Mouse (Mus musculus) lung, postnatal 14 days (tissue): ENCODE measurements around the gene Habp2.

Experiments
- DNase-seq: peaks from one replicate; pipeline ENCODE4 v3.0.0; 2021

Habp2 gene

DNA sequence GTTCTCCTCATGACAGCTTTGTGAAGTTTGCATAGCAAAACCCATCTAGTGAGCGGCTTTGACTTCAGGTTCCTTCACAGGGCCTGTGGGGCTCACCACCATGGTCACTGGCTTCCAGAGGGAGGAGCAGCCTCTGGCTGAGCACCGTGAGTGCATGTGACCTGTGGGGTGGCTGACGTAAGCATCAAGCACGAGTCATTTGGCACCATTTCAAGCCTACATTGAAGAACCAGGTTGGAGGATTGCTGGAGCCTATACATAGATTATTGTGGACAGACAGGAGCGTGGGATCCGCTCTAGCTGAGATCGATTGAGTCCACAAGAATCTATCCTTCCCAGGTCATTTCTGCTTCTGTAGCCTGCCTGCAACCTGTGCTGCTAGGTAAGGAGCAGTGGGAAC is at the start of gene Habp2:
Gene Habp2 (plus strand): TSS at position 272 of the 400 bp plus-strand sequence.
- no peak for DNase-seq

DNA sequence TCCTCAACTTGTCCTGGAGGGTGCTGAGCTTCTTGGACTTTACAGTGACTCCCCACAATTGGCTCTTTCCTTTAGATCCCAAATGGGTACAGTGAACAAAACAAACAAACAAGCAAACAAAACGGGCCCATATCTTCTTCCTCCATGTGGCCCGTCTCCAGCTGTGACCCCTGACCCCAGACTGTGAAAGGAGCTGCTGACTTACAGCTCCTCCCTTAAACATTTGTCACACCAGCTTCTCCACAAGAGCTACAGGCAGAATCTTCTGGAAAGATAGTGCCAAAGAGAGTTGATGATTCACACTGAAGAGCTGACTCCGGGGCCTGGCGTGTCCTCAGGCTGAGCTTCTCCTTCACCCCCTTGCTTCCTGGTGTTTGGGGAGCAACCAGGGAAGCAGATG is 48.4 kb upstream of the Habp2 start:
- DNase-seq: peak; percentile 54

DNA sequence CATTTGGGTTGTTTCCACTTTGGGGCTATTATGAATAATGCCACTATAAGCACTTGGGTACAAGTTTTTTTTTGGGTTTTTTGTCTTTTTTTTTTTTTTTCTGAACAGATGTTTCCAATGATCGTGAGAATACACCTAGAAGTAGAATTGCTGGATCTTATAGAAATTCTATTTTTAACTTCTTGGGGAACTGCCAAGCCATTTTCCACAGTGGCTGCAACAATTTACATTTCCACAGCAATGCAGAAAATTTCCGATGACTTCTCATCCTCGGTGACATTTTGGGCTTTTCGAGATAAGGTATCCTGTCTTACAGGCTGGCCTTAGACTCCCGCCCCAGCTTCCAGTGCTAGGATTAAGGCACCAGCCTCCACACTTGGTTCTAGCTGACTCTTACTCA is 41.7 kb upstream of the Habp2 start:
- DNase-seq: no peak

DNA sequence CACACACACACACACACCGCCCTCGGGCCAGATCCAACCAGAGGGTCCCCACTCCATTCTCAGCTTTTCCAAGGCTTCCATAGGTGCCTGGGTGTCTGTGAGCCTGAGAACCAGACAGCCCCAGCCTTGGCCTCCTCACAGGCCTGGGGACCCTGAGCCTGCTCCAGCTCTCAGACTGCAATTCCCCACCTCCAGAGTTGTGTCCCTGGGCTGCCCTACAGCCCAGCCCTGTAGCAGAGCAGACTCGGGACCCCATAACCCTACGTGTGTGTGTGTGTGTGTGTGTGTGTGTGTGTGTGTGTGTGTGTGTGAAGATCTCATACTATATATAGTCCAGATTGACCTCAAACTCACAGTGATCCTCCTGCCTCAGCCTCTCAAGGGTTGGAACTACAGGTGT is 34.1 kb upstream of the Habp2 start:
- DNase-seq: no peak

DNA sequence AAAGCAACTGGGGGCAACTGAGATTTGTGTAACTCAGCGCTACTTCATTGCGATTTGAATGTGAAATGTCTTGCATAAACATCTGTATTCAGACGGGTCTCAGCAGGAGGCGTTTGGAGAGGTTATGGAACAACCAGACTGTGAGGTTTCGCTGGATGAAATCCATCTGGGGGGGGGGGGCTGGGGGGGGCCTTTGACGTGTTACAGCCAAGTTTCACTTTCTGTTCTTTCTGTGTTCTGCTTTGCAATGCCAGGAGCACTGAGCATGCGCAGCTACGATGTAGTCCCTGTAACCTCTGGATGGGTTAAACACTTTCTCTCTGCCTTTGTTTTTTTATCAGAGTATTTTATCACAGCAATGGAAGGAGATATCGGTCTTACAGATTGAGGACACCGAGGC is 33.7 kb upstream of the Habp2 start:
- peak; percentile 23 for DNase-seq

DNA sequence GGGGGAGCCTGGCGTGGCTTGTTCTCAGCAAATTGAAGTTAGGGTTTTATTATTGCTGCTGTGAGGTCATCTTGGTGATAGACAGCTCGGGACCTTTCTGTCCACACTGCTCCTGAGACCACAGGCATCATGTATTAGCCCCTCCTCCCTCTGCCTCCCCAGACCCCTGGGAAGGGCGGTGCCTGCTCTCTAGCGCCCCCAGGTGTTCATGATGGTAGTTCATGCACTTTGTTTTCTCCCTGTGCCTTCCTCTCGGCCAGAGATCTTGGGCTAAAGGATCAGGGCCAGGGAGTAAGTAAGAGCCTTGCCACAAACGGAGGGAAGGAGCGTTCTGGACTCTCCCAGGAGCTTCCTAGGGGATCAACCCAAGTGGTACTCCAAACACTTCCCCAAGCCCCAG is 32.2 kb upstream of the Habp2 start:
- DNase-seq: peak; percentile 16

DNA sequence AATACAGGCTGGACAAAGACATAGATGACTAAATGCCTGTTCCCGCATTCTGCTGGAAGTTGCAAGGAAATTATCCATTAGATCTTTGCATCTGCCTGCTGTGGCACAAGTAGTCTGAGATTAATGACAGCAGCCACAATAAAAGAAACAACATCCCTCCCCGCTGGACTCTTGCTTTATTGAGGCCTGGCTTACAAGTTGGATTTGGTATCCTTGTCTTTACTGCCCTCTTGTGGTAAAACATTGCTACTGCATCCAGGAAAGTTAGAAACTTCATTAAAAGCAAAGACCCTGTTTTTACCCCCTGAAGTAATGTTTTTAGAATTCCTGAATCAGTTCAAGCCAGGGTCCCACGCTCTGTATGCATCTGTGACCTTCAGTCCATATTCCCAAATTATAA is 31.4 kb upstream of the Habp2 start:
- peak; percentile 46 for DNase-seq

DNA sequence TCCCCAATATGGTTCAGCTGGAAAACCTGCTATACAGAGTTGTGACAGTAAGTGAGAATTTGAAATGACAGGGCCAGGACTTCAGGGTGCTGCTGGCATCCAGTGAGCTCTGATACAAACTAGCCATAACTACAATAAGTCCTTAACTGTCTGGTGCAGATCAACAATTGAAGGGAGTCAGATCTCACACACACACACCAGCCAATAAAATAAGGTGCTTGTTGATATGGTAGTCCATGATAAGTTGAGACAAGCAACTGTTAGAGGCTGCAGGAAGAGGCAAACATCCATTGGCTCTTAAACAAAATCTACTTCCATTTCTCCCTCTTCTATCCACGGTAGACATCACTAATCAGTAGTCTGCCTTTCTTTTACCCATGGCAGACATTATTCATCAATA is 30.7 kb upstream of the Habp2 start:
- no peak for DNase-seq

DNA sequence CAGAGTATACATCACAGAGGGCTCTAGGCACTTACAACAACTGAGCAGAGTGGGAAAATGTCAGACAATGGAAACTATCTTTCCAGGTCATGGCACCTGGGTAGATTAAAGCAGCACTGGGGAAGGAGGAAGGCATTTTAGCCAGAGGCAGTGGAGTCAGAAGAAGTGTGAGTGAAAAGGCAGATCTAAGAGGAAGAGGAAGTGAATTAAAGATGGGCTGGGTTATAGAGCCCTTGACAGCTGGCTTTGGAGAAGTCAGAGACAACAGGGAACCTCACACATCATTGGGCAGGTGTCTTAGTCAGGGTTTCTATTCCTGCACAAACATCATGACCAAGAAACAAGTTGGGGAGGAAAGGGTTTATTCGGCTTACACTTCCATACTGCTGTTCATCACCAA is 30.2 kb upstream of the Habp2 start:
- DNase-seq: no peak

DNA sequence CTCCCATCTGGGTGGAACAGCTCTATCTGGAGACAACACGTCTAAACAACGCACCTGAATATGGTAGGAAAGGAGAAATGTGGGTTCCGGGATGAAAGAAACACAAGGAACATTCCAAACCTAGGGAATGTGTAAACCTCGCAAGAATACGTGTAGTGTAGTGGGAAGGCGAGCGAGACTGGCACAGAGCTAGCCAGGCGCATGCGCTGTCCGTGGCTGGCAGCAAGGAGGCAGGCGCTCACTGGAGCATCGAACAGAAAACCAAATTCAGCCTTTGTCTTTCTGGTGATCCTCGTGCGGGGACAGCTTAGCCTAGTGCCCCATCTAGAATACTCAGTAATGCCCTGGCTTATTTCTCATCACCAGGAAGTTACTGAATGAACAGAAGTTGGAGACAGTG is 23.2 kb upstream of the Habp2 start:
- no peak for DNase-seq

DNA sequence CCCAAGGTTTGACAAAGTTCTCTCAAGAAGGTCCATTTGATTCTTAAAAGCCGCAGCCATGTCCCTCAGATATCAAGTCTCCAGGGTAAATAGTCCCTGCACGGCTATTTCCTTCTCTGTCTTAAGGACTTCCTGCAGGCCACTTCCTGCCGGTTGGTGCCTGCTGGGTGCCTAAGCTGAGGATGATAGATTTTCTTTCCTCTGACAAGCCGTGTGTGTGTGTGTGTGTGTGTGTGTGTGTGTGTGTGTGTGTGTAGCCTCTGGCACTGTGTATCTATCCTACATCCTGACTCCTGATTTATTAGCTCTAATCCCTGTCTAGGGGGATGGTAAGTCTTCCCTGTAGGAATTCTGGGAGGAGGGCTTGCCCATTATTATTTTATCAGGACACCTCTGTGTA is 22.8 kb upstream of the Habp2 start:
- DNase-seq: peak; percentile 39

DNA sequence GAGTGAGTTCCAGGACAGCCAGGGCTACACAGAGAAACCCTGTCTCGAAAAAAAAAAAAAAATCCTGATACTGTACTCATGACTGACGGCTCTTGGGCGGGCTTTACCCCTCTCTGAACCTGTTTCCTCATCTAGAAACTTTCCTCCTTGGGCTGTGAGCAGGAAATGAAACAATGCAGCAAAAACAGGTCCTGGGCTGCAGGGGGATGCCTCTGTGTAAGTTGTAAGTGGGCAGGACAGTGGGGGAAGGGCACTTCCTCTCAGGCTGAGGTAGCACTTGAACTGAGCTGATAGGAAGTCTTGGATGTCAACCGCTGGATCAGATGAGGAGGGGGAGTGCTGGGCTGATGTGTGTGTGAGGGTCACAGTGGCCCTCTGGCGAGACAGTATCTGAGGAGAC is 21.8 kb upstream of the Habp2 start:
- DNase-seq: no peak

DNA sequence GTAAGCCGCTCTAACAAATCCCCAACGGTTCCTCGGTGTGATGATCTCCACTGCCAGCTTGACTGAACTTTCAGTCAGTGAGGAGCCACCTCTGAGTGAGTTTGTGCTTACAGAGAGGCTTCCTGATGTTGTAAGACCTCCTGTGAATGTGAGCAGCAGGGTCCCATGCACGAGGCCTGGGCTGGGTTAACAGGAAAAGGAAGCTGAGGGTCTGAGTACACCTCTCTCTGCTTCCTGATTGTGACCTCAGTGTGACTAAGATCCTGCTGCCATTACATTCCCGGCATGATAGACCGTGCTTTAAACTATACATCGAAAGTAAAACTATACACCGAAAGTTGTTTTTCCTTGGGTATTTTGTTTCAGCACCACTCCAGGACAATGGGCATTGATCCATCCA is 14.9 kb upstream of the Habp2 start:
- DNase-seq: no peak

DNA sequence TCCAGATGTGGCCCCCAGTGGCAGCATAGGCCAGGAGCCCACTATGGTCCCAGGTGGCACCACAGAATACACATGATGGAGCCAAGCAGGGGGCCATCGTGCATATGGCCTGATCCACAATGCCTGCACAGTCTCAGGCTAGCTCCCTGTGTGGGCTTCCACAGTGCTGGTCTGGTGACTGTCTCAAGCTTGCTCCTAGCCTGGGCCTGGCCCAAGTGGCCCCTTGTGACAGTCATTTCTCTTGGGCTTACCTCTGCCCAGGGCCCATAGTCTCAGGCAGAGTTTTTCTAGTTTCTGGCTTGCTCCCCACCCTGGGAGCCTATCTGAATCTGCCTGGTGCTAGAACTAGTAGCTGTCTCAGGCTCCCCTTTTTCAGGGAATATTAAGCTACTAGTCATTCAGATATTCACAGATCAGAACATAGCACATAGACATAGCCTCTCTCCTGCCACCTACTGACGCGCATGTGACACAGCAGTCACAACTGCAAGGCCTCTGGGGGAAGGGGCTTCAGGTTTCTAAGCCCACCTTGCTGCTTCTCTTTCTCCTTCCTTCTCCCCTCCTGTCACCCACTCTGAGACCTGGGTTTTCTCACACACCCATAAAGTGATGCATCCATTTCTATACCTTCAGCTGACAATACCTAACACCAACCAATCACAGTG is 9.7 kb upstream of the Habp2 start:
- no peak for DNase-seq

DNA sequence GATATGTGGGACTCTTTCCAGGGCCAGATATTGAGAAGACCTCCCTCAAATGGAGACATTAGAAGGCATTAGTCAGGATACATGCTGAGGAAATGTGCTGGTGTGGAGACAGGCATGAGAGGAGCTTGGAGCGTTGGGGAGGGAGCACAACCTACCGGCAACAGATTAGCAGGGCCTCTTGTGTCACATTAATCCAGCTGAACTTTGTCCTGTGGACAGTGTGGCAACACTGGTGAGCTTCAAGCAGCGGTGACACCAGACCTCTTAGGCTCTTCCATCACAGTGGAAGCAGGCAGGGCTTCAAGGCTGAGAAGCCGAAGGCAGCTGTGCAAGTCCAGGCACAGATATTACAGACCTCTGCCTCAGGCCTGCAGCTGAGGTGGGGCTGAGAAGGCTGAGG is 9.0 kb upstream of the Habp2 start:
- DNase-seq: no peak

DNA sequence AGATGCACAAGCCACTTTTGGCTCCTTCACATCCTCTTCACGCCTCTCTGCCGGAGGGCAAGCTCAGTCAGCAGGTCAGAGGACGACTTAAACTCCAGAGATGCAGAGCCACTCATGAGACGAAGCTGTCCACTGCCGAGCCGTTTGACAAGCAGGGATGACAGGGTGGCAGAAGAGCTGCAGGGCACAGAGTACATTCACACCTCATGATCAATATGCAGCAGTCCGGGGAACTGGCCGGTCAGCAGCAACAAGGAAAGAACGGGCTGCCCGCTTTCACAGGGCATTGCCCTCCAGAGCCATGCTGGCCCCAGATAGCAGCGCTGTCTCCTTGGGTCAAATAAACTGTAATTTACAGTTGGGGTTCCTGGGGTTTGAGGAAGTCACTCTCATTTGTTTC is 8.6 kb upstream of the Habp2 start:
- no peak for DNase-seq

DNA sequence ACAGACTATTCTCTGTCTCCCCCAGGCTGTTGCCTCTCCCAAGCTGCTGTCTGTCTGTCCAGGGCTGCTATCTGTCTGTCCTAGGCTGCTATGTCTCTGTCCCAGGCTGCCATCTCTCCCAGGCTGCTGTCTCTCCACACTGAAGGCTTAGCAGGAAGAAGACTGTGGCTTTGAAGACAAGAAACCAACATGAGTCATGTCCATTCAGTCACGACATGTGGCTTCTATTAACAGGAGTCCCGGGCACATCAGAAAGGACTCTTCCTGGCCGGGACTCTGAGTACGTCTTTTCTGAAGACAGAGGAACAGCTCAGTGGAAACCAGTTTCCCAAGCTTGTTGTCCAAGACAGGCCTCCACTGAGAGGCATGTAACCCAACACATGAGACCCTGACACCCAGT is 1.7 kb upstream of the Habp2 start:
- no peak for DNase-seq

DNA sequence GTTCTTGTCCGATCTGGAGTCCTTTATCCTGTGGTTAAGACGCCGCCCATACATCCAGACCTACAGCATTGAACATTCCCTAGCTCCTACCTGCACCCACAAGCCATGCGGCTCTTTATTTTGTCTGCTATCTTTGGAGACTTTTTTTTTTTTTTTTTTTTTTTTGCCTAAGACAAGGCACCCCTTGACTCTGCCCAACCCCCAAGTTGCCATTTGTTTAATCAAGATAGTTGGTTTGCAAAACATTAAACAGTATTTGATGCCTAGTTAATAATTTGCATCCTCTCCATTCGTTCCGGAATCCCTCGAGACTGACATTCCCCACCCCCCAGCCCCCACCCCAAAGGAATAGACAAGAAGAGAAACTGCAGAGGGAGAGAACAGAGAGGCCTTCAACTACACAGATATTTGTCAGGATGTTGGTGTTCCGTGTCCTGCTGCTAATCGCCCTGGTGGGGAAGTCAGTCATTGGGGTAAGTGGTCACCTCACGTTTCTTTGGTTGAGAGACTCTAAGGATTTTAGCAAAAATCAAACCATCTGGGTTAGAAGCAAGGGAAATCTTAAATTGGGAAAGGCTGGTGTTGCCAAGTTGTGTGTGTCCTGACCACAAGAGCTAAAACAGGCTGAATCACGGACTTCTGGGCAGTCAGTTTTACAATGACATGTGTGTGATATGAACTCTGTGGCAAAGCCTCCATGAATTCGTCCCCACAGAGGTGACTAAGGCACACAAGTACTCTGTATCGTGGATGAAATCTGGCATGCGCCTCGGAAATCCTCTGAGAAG is 837 bp downstream of the Habp2 start:
- DNase-seq: no peak

DNA sequence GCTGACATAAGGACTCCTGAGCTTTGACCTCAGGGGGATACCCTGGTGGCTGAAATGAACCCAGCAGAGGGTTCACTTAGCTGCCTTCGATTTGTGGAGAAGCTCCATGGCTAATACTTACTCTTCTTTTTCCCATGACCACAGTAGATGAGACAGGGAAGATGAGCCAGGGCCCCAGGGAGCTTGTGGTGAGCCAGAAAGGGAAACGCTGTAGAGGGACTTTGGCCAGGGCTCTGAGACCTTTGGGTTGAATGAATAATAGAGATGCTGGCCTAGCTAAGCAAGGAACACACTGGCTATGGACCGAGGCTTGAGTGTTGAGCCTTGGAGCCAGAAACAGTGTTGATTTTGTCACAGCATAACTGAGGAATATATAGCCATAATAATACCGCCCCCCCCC is 1.5 kb downstream of the Habp2 start:
- no peak for DNase-seq

DNA sequence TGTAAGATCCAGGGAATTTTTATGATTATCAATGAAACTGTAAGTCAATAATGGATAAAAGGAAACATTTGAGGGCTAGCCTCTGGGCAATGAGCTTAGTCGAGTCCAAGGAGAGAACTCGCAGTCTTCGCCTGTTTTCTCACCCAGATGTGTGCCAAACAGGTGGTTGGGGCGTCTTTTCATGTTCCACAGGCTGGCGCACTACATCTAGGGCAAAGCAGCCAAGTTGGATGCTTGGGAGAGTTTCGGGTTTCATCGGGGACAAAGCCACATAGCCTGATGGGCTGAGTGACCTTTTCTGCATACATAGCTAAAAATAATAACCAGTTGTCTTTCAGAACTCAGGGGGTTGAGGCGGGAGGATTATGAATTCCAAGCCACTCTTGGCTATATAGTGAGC is 2.7 kb downstream of the Habp2 start:
- no peak for DNase-seq

DNA sequence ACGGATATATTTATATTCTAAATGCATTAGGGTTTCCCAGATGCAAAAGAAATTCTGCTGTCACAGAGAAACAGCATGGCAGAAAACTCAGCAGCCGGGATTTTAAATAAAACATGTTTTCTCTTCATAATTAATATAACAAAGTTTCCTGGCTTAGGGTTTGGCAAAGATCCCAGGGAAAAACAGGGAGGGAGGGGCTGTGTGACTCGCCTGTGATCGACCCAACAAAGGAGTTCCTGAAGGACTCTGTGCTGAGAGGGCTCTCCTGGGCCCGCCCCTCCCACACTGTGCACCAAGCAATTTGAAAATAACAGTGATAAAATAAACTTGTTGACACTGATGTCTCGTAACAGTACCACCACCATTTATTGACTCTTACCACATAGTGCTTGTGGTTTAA is 5.0 kb downstream of the Habp2 start:
- DNase-seq: no peak

DNA sequence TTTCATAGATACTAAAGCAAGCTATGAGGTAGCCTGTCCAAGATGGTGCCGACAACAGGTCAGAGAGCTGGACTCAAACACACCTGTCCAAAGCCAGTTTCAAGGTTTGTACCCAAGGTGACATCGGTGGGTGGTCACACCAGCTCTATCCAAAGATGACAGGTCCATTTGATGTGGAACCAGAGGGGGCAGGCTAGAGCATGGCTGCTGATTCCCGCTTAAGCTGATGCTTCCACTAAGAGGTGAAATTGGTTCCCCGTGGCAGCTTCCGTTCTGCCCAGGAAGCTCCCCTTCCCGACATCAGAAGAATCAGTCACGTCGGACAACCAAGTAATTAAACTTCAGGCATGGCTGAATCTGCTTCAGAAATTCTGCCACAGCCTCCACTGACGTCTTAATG is 5.4 kb downstream of the Habp2 start:
- DNase-seq: no peak

DNA sequence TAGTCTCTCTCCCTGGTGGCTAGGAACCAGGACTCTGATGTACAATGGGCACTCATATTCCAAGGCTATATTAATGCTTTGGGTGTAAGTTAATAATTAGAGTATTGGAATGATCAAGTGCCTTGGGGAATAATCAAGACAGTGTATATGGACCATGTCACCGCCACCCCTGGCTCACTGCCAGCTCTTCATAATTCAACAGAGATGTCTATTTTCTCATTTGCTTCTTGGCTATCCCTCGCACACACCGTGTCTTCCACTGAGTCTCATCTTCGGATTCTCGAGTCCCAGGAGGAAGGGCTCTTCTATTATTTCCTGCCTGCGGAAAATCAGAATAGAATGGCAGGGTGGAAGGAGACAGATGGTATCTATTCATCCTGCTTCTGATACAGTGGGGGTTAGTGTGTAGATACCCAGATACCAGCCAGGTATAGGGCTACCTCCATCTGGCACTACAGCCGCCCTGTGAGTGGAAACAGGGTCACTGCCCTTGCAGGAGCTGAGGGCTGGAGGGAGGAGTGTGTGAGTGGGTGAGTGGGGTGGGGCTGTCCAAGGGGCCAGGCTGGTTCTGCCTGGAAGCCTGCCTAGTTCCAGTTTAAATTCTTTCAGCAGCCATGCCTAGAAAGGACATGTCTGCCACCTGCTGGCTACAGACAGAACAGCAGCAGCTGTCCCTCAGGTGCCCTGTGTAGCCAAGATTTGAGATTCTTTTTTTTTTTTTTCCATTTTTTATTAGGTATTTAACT is 7.9 kb downstream of the Habp2 start:
- peak; percentile 87 for DNase-seq

DNA sequence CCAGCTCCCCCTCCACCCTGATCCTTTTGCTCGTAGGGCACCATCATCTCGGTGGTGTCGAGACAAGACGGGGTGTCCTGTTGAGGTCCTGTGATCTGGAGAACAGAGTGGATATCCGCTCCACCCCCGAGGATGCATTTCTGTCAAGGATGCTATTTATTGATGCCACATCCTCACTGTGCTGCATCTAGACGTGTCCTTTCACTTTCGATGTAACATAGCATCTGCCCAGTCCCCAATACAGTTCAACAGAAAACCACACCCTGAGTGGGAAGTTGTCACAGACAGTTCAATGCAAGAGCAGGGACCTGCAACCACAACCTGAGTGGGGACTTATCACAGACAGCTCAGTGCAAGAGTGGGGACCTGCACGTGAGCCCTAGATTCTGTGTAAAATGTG is 9.7 kb downstream of the Habp2 start:
- no peak for DNase-seq
